Mouse (Mus musculus): ENCODE measurements around the gene Epb41l5.

GRCm38 (mm10) chr1:119642367-119642766 is 6.4 kb downstream of the Epb41l5 start:
- 0 out of 2 replicates have a peak, but pooled peaks have one; percentile 9 for TF ChIP-seq CTCF (IDR thresholded peaks at IDR 0.05; ENCODE audit: insufficient read depth, low read length)
- no peak for TF ChIP-seq POLR2A (IDR thresholded peaks at IDR 0.05; ENCODE audit: borderline replicate concordance, extremely low read depth, low read depth, low read length)

Measured in lung, adult 2 months (tissue).